Mouse (Mus musculus) yolk sac, embryonic 10.5 days (tissue): Measurements from ENCODE around the gene BC030867.

ENCODE experiments used
- DNase-seq: peaks from one replicate; pipeline ENCODE4 v3.0.0-alpha.2; 2017; ENCODE audit warnings: low spot score

Gene BC030867

DNA sequence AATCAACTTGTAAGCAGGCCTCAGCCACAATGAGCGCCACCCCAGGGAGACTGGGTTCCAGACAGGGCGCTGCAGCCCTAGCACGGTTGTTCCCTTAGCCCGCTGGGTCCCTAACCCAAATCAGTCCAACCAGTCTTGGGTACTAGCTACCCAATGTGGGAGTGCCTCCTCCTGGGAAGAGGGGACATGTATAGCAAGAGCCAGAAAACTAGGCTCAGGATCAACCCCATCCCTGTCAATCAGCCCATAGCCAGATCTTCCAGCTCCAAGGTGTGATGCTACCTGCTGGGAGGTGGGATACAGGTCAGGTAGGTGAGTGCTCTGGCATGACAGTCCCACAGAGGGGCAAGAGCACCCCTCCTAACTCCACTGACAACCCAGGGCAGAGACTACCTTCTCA lies 41.5 kb downstream of the BC030867 start:
- no peak for DNase-seq

DNA sequence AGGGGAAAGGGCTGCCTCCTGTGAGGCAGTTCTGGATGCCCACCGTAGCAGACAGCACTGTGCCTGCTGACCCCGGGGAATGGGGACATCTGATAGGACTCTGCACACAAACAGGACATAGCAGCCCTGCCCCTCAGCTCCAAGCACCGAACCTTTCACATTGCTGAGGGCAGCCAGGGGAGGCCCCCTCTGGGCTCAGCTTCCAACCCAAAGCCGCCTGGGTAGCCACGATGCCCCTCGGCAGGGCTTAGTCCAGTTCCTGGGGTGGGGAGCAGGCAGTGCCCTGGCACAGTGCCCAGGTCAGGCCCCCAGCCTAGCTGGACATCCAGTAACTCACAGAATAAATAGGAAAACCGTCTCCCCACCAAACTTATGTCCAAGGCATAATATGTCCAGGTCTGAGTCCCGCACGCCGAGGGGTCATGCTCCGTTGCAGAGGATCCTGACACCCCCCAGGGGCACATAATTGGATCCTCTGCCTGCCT lies 42.4 kb downstream of the BC030867 start:
- no peak for DNase-seq

DNA sequence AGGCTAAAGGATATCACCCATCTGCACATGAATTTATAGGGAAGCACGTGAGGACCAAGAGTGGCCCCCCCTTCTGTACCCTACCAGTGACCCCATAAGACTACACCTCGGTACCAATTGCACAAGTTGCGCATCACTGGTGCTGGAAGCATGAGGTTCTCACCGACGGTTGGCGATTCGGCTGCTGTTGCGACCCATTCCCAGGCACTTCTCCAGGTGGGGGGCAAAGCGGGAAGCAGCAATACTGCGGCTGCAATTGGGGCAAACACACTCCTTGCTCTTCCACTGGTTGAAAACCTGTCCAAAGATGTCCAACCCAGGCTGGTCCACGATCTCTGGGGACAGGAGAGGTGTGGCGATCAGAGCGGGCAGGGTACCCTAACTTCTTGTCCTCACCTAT lies 45.3 kb downstream of the BC030867 start:
- DNase-seq = no peak

DNA sequence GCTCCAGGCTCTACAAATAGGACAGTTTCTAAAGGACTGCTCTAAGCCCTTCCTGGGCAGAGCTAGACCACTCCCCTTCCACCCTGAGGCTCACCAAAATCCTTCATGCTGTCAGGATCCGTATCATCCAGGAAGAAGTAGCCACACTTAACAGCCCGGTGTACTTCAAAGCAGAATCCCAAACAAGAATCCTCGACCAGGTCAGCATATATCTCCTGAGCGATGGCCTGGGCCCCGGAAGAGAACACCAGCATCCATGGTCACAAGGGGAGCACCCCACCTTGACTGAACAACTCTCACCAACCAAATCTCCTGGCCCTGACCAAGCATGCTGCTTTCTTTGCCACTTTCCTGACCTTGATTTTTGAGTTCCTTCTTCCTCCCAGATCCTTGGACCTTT lies 45.7 kb downstream of the BC030867 start:
- no peak for DNase-seq

DNA sequence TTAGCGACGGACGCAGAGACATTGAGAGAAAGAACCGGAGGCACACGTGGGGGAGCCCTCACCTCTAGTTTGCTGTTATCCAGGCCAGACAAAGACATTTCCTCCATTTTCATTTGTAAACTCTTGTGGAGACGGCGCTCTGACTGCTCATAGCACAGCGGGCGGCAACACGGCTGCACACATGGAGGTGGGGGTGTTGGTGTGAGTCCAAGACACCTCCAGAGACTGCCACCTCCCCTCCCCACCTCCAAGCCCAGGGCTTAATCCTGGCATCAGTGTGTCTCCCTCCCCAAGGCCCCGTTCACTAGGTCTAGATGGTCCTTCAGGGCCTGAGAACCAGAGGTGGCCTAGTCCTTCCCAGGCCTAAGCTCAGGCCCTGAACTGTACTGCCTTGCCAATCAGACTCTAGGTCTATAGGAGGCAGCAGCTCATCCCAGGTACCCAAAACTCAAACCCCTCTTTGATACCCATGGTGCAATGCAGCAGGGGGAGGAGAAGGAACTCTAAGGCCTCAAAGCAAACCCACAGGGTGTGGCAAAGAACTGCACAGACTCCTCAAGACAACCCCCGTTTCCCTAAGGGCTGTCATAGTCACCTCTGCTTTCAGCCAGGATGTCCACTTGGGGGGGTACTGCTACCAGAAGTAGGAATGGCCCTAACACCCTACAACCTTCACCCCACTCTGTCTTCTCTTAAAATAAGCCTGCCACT lies 46.4 kb downstream of the BC030867 start:
- peak; percentile 30 for DNase-seq

DNA sequence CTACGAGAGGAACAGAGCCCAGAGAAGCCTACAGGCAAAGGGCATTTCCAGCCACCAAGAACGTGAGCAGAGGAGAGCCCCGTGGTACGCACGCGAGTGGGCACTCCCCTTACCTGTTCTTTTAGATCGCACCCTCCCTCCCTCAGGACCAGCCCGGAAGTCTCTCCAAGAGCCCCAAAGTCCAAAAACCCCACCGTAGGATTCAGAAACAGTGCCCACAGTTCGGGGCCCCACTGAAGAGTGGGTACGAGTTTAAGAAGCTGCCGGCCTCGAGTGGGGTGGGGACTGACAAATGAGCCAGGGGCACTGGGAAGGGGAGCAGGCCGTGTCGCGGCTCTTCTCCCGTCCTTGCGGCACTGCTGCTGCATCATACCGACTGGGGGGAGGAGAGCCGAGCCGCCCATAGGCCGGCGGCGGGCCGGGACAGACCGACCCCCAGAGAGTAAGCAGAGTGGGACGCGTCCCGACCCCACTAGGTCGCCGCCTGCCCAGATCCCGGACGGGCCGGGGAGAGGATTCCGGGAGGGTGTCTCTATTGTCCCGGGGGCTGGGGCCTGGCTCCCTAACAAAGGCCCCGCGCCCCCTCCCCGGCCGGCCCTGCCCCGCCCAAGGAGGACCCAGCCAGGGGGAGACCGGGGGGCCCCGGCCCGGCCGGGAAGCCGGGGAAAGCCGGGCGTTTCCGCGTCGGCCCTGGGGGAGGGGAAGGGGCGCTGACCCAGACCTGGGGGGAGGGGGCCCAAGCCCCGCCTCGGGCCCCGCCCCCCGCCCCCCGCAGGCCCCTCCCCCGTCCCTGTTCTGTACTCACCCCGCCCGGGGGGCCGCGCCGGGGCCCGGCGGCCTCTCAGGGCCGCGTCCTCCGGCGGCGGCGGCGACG lies 47.2 kb downstream of the BC030867 start:
- peak; percentile 86 for DNase-seq

DNA sequence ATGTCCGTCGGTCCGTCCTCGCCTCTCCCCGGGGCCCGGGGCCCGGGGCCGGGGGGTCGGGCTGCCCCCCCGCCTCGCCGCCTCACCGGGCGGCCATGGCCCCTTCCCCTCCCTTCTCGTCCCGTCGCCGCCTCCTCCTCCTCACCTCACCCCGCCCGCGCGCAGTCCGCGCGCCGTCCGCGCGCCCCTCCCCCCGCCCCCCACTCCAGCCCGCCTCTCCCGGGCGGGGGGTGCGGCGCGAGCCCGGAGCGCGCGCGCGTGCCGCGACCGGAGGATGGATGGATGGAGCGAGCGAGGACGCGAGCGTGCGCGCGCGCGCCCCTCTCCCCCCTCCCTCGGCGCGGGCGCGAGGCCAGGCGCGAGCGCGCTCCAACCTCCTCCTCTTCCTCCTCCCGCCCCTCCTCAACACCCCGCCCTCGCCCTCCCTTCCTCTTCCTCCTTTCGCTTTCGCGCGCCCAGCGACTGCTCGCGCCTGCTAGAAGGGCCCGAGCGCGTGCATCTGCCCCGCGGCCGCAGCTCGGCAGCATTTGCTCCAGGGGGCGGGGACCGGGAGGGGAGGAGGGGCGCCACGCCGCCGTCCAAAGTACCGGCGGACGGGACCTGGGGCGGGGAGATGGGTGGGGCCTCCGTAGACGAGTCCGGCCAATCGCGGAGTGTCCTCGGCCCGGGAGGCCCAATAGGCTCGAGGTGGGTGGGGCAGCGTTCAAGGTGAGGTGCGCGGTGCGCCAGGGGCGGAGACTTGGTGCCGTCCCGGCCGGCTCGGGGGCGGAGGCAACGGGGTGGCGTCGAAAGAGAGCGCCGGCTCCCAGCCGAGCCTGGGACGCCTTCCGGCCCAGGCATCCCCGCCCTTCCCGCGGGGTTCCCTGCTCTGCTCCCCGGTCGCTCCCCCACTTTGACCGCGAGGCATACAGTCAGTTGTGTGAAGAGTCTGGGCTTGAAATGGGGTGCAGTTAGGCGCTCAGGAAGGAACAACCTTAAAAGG lies 48.1 kb downstream of the BC030867 start, which contains the start of gene Atxn7l3:
Atxn7l3 (minus strand) TSS at position 141 of the 982 bp plus-strand sequence.
- peak; percentile 100 for DNase-seq

DNA sequence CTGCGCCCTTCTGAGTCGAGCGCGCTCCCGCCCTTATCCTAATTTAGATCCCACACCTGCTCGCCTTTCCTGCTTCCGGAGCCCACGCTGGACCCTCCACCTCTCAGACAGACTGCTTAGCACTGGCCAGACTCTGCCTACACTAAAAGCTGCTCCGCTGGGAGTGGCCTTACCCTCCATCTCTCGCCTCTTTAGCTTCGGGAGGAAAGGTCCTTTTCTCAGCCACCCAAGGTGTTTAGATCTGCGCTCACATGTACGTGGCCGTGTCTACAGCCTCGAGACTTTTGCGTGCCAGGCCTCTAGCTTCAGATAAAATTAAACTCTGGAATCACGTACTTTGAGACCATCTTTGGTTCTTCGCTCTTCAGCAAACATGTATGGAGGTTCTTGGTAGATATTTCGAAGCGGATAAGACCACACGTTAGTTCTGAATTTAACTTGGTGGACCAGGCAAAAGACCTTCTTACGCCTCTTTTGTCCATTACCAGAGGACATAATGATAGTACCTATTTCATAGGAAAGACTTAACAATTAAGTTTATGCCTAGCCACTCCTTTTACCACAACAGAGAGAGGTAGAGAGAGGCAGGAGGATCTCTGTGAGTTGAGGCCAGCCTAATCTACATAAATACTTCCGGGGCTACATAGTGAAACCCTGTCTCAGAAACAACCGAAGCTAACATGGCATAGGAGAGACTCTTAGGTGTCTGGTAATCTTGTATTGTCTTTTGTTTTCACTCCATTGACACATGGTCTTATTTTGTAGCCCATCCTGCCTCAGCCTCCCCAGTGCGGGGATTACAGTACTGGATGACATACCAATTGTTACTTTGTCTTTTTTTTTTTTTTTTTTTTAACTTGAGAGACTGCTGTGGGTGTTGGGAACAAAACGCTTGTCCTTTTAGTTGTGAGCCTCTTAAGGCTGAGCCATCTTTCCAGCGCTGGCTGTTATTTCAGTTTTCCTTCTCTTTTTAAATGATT lies 49.2 kb downstream of the BC030867 start:
- no peak for DNase-seq

DNA sequence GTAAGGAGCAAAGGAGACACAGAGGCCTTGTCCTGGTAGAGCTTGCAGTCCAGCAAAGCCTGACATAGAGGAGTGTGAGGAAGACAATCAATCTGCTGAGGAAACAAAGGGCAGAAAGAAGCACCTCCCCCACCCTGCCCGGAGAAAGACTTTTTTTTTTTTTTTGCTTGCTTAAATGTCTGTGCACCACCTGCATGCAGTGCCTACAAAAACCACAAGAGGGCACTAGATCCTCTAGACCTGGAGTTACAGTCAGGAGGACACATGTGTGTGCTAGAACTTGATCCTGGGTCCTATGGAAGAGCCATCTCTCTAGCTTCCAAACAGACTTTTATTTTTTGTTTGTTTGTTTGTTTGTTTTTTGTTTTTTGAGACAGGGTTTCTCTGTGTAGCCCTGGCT lies 51.2 kb downstream of the BC030867 start:
- DNase-seq = no peak

DNA sequence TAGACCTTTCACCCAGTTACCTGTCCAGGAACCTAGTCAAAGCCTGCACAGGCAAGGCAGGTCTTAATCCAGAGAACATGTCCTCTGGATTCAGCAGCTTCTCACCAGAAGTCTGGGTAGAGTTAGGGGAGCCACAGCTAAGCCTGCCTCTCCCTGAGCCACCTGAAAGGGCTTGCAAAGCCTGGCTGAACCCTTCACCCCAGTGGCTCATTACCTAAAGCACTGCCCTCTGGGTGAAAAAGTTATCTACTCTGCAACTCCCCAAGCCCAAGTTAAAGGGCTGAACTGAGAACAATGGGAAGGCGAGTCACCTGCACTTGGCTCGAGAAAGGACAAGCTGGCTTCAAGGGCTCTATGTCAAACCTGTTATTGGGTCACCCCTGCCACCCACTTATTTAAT lies 55.5 kb downstream of the BC030867 start:
- DNase-seq = no peak

DNA sequence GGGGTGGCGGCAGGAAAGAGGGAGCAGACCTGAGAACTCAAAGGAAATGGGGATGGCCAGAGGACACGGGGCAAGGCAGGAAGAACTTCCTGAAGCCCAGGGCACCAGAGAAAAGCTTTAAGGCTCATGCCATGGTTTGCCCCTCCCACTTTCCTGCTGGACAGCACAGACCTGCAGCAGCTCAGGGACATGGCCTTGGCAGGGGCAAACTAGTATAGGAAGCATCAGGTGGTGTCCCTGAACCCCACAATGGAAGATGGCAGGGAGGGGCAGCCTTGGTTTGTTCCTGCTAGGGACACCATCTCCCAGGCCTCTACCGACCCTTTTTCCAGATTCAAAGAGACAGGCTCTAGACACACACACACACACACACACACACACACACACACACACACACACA lies 56.7 kb downstream of the BC030867 start:
- no peak for DNase-seq

DNA sequence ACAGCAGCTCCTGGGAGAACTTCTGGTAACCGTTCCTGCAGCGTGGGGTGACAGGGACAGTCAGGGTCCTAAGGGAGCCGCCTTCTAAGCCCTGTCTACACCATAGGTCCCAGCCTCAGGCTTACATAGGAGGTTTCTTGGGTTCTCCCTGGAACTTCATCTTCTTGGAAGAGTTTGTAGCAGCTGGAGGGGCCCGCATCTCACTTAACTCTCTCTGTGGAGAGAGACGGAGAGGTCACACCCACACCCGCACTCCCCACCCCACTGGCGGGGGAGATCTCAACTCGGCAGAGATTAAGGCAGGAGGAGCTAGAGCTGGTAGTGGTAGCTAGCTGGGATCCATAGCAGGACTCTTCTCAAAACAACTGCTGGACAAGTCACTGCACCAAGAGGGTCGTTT lies 59.4 kb downstream of the BC030867 start:
- DNase-seq = no peak

DNA sequence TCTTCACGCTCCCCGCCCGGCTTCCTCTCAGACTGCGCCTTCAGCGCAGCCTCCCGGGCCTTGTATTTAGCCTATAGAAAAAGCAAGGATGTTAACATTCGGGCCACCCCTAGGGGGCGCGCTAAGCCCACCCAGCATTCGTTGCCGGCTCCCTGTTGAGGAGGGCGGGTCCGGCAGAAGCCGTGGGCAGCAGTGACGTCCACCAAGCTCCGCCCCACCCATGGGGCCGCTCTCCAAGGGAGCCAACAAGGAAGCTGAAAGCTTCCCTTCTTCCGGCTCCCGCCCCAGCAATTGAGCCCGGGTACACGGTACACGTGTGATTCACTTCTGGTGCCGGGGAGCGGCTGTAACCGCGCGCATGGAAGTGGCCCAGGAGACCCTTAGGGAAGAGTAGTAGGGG lies 60.3 kb downstream of the BC030867 start:
- peak; percentile 97 for DNase-seq

DNA sequence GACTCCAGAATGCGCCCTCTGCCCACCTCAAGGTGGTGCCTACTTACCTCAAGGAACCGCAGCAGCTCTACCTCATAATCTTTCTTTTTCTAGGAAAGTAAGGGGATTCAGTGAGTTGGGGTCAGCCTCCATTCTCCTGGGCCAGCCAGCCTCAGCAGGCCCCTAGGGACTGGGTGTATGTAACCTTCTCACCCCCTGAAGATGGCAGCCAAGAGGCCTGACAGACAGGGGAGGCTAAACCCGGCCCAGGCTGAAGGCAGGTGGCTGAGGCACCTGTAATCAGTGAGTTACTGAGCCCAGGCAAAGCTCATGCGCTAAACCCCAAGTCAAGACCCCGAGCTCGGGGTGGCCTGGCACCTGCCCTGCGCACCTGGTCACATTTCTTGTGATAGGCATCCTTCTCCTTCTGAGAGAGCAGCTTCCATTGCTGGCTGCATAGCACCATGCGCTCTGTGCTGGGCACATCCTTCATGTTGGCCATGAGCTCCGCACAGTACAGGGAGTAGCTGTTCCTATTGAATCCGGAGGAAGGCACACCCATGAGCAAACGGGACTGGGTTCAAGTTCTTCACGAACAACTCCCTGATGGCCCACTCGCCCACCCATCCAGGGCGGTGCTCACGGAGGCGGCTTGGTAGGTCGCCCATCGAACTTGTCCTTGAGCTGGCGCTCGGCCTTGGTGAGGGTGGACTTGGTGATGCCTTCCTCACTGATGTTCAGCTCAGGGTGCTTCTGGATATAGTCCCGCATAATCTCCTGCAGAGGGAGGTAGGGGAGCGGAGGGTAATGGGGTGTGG lies 61.3 kb downstream of the BC030867 start:
- DNase-seq = no peak

DNA sequence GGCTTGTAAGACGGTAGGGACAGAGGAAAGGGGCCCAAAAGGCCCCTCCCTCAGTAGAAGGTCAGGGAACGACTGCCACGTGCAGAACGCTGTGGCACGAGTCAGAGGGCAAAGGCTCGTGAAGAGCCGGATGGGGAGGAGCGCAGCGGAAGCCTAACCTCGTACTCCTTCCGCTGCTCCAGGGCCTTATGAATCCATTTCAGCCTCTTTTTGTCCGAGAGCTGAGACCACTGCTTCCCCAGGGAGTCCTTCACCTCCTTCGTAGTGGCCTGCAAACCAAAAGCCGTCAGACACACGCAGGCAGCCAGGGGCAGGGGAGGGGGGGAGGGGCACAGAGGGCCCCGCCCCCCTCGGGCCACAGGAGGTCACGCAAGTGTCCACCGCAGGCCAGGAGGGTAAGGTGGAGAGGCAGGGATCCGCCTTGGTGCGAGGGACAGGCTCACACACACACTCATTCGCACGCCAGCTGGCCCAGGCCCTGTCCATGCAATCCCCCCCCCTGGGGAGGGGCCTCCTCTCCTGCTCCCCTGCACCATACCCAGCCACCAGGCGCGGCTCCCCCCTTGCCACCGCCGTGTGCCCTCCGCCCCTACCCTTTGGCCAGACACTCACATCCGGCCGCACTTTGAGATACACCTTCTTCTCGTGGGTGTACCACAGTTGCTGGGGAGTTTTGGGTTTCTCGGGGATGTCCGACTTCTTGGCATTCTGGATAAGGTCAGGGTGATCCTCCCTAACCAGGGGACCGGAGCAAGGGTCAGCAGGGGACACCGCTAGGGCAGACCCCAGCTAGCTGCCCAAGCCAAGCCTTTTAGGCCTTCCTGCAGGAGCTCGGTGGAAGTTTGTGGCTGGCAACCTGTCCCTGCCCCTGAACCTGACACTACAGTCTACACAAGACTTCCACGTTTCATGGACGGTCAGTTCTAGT lies 62.4 kb downstream of the BC030867 start:
- DNase-seq = peak; percentile 56

DNA sequence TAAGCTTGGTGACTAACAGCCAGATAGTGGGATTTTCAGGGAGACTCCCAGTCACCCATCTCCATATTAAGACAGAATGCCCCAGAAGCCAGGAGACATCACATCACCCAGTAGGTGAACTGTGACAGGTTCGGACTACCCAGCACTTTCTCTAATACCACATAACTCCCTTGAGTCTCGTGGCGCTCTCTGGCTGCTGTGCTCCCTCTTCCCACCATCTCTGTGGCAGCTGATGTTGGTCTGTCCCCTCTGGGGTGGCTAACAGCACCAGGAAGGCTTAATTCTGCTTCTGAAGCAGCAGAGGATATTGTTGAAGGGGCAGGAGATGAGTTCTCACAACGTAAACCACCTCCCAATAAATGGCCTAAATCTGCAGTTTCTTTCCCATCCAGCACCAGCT lies 63.3 kb downstream of the BC030867 start:
- no peak for DNase-seq

DNA sequence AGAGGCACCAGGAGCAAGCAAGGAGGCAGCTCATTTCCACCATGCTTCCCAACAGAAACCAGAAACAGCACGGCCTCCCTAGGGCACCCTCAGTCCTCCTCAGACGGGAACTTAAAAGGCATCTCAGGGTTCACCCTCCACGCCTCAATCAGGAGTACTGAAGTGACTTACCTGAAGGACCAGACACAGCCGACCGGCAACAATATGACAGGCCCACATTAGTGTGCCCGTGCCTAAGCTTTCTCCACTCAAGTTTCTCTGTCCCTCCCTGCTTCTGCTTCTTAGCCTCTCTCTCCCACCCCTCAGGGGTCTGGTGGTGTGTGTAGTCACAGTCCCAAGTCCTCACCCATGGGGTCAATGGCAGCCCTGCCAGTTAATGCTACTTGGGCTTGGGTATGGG lies 63.9 kb downstream of the BC030867 start:
- DNase-seq = no peak

DNA sequence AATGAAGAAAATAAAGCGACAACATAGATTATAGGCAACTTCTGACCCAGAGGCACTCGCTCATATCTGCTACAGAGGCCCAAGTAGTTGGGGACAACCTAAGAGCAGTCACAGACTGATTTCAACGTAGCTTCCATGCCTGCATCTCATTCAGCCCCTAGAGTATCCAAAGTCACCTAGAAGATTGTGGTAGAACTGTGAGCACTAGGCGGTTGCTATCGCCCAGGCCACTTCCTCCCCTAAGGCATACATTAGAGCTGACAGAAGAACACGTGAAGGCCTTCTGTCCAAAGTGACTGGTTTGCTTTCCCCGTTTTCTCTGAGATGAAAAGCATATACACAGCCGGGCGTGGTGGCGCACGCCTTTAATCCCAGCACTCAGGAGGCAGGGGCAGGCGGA lies 65.6 kb downstream of the BC030867 start:
- DNase-seq = no peak
